Mouse (Mus musculus) stomach, postnatal 0 days (tissue): ENCODE data around the gene Dlg1. TPM values are rescaled to one million over a fixed set of nuclear protein-coding genes. Genes with fewer than 3 reads are reported as not detected.

ENCODE experiments used
- ATAC-seq: fragments of 200-750 bp; cut with Nextera tagmentation; 2 replicates; pipeline ENCODE4 v1.8.0; 2017; ENCODE audit not compliant: low FRiP score, low TSS enrichment
- DNase-seq: peaks from one replicate; pipeline ENCODE4 v3.0.0-alpha.2; 2016; ENCODE audit warnings: low spot score
- H3K27ac ChIP-seq: fragments of 300-500 bp; sonication (generic); replicated peaks from 2 replicates; pipeline ENCODE4 v1.5.1; 2014; ENCODE audit warnings: mild to moderate bottlenecking, control low read depth
- H3K27me3 ChIP-seq: fragments of 300-500 bp; sonication (generic); 2 replicates; pipeline ENCODE4 v1.6.1; 2014; ENCODE audit warnings: low read length; ENCODE audit not compliant: control insufficient read depth, insufficient read depth
- H3K36me3 ChIP-seq: fragments of 300-500 bp; sonication (generic); 2 replicates; pipeline ENCODE4 v1.6.1; 2014; ENCODE audit warnings: low read length, mixed read lengths; ENCODE audit not compliant: control insufficient read depth, insufficient read depth
- H3K4me1 ChIP-seq: fragments of 300-500 bp; sonication (generic); replicated peaks from 2 replicates; pipeline ENCODE4 v1.6.1; 2014; ENCODE audit warnings: antibody characterized with exemption; ENCODE audit not compliant: control insufficient read depth, insufficient read depth
- H3K4me2 ChIP-seq: fragments of 300-500 bp; sonication (generic); replicated peaks from 2 replicates; pipeline ENCODE4 v1.6.1; 2014; ENCODE audit warnings: low read depth, mild to moderate bottlenecking, control low read depth, moderate library complexity
- H3K4me3 ChIP-seq: fragments of 300-500 bp; sonication (generic); 2 replicates; pipeline ENCODE4 v1.5.1; 2014; ENCODE audit warnings: low read depth, low read length, control low read depth
- H3K9ac ChIP-seq: fragments of 300-500 bp; sonication (generic); 2 replicates; pipeline ENCODE4 v1.6.1; 2014; ENCODE audit warnings: mild to moderate bottlenecking, low read length, control low read depth, mixed read lengths
- H3K9me3 ChIP-seq: fragments of 300-500 bp; sonication (generic); 2 replicates; pipeline ENCODE4 v1.6.1; 2016; ENCODE audit warnings: low read length; ENCODE audit not compliant: control insufficient read depth
- CTCF ChIP-seq: IDR thresholded peaks from 2 replicates; pipeline ENCODE4 v1.5.1; 2016; ENCODE audit warnings: antibody characterized with exemption, low read depth, mild to moderate bottlenecking, moderate library complexity
- EP300 ChIP-seq: optimal IDR thresholded peaks from 2 replicates; pipeline ENCODE3; 2016; ENCODE audit warnings: antibody characterized with exemption
- WGBS: fragments of 180-500 bp; shearing (Covaris S2); extraction: QIAGEN DNeasy Blood & Tissue Kit; methylation state at CpG from one replicate; pipeline ENCODE4 v1.1.7; 2014; 5-methylcytosine and 5-hydroxymethylcytosine counted together
- polyA plus RNA-seq: library from polyadenylated mRNA; unstranded; fragments of >200 nt; fragmentation: Nextera tagmentation; extraction: Ambion mirVana; gene quantifications from 2 replicates; pipeline ENCODE4 v1.2.1, GENCODE M21; 2015

The Dlg1 gene
- polyA plus RNA-seq, 1 experiment from 2014 or later = 11.8 TPM

DNA sequence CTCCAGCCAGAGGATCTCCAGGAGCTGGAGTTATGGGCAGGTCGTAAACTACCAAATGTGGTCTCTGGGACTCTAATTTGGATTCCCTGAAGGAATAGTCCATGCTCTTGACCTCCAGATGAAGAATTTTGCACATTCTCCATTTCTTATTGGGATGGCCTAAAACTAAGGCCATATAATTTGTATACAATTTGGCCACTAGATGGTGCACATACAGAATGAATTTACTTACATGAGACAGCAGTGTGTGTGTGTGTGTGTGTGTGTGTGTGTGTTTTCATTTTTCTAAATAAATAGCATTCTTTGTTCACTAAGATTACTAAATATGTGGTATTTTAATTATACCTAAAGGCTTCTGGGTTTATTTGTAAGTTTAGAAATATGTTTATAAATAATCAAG lies 87.3 kb downstream of the Dlg1 start:
- Histone ChIP-seq H3K9me3 (no peaks in the 10 kb centered on the region), H3K4me2 (no peak overlapping the region), H3K27me3 (no peaks in the 10 kb centered on the region), H3K4me3 (no peak overlapping the region), H3K36me3 (no peaks in the 10 kb centered on the region), H3K4me1 (no peaks in the 10 kb centered on the region), H3K9ac (no peak overlapping the region), H3K27ac (no peak overlapping the region)
- no peak for TF ChIP-seq EP300
- TF ChIP-seq CTCF = peak; percentile 78
- DNase-seq = no peak
- 90% methylated on average over 1 of the region's 1 CpGs for WGBS
- no peak for ATAC-seq

DNA sequence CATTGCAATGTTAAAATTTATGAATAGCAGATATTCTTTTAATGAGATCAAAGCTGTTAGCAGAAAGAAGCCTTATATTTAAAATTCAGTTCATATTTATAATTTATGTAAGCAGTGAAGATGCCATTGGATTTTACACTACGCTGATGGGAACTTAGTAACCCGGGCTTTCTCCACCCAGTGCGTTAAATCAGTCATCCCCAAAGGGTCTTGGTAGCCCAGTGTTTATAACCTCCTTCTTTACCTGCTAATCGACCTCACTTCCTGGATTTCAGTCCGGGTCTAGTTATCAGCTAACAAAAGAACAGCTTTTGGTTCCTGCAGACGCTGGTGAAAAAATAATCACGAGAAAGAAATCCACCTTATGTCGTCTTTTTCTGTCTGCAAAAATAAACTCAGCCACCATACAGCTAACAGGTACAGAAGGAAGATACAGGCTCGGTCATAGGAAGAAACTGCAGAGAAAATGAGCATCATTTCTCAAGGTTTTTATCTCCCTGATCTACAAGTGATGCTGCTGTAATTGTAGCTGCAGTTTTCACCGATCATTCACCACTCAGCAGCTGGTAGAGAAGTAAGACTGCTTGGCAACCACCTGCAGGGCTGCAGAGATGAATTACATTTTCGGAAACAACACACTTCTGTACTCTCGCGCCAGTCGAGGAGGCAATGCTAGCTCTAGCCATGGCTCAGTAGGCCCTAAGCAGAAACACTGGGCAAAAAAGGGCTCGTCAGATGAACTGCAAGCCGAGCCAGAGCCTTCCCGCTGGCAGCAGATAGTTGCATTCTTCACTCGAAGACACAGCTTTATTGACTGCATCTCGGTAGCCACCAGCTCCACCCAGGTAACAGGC lies 91.2 kb downstream of the Dlg1 start:
- Histone ChIP-seq H3K4me1 (no peaks in the 10 kb centered on the region; the same call in 1 of the 2 replicates), H3K36me3 (no peaks in the 10 kb centered on the region), H3K27ac (no peak overlapping the region), H3K27me3 (no peaks in the 10 kb centered on the region), H3K4me3 (no peak overlapping the region), H3K9ac (0 out of 2 replicates have a peak overlapping the region, but pooled peaks have one; percentile 8), H3K4me2 (no peak overlapping the region), H3K9me3 (no peaks in the 10 kb centered on the region)
- no peak for ATAC-seq
- WGBS = 53% methylated on average over 19 of the region's 19 CpGs
- no peak for TF ChIP-seq EP300
- TF ChIP-seq CTCF = no peak
- no peak for DNase-seq

DNA sequence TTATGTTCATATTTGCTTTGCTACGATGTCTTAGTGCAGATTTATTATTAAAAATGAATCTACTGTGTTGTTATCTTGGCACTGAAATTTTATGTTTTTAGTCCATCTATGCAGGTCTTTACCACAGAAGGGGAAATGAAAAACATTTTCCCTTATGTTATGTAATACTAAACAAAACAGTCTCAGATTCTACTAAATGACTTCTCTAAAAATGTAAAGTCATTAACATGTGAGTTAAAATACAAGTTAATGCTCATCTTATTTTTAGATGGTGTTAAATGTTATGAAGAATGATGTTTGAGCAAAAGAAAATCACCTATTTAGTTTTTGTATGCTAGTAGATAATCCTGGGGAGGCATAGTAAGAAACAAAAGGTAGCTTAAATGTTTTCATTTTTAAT lies 91.8 kb downstream of the Dlg1 start:
- ATAC-seq = no peak
- 67% methylated on average over 1 of the region's 1 CpGs for WGBS
- no peaks in the 10 kb centered on the region for H3K9me3 ChIP-seq

DNA sequence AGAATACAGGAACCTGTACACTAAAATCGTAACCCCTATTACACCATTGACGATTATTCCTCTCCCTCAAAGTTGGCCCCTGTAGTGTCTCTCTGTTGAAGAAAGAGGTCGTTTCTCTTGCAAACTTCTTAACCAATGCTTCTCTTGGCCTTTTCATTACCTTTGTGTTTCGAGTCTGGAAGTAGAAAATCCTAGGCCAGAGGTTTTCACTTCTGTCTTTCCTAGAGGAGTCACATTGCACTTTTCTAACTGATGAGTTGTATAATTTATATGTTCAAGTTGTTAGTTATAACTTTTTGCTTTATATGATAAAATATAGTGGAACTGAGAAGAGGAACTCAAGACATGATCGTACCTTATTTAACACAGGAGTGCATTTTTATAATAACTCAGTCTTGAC lies 93.2 kb downstream of the Dlg1 start:
- ATAC-seq (no peak), DNase-seq (no peak)
- Histone ChIP-seq H3K9me3 (no peaks in the 10 kb centered on the region), H3K27me3 (no peaks in the 10 kb centered on the region), H3K27ac (no peak overlapping the region), H3K4me2 (no peak overlapping the region), H3K36me3 (no peaks in the 10 kb centered on the region), H3K4me3 (no peak overlapping the region), H3K4me1 (no peaks in the 10 kb centered on the region; the same call in 1 of the 2 replicates), H3K9ac (no peak overlapping the region)
- 82% methylated on average over 5 of the region's 5 CpGs for WGBS
- no peak for TF ChIP-seq EP300
- no peak for TF ChIP-seq CTCF

More for the DNA sequence above, 91.8 kb downstream of the Dlg1 start:
- no peak for DNase-seq
- TF ChIP-seq CTCF (no peak), EP300 (no peak)
- H3K4me3 ChIP-seq = no peak overlapping the region
- H3K36me3 ChIP-seq = no peaks in the 10 kb centered on the region
- no peak overlapping the region for H3K27ac ChIP-seq
- H3K9ac ChIP-seq = no peak overlapping the region
- no peaks in the 10 kb centered on the region for H3K27me3 ChIP-seq
- no peaks in the 10 kb centered on the region; the same call in 1 of the 2 replicates for H3K4me1 ChIP-seq
- H3K4me2 ChIP-seq = no peak overlapping the region

DNA sequence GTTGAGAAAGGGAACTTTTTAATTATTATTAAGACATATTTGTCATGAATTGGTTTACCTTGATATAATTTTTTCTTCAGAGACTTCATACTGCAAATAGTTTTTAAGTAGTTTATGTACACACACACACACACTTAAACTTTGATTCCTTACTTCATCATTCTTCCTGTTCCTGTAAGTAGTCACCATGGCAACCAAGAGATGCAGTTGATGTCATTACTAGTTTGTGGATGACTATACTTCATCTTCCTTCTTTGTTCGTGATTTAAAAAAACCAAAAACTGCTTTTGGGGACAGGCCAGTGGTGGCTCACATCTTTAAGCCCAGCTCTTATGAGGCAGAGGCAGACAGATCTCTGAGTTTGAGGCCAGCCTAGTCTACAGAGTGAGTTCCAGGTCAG lies 94.4 kb downstream of the Dlg1 start:
- no peak overlapping the region for H3K9ac ChIP-seq
- no peaks in the 10 kb centered on the region; the same call in 1 of the 2 replicates for H3K4me1 ChIP-seq
- no peak for DNase-seq
- no peak overlapping the region for H3K4me3 ChIP-seq
- no peak for ATAC-seq
- H3K27me3 ChIP-seq = no peaks in the 10 kb centered on the region
- no peak overlapping the region for H3K4me2 ChIP-seq
- no peak for TF ChIP-seq EP300
- TF ChIP-seq CTCF = no peak
- WGBS = 70% methylated on average over 1 of the region's 1 CpGs
- H3K36me3 ChIP-seq = no peaks in the 10 kb centered on the region
- no peak overlapping the region for H3K27ac ChIP-seq
- no peaks in the 10 kb centered on the region for H3K9me3 ChIP-seq

DNA sequence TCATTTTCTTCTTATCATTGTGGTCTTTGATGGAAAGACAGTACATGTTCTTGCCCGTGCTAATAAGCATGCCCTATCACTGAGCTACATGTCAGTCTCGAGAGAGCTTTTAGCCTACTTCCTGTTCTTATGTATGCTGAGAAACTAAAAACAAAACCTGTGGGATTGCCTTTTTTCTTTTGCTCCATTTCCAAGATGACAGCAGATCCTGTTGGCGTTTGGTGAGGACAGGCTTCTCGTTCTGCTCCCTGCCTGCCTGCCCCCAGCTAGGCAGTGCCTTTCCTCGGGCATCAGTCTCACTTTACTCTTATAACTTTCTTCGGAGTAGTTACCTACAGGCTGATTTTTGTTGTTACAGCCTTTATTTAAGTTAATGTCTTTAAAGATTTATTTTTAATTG lies 96.2 kb downstream of the Dlg1 start:
- Histone ChIP-seq H3K27me3 (no peaks in the 10 kb centered on the region), H3K27ac (no peak overlapping the region), H3K4me1 (no peaks in the 10 kb centered on the region; the same call in 1 of the 2 replicates), H3K4me3 (no peak overlapping the region), H3K4me2 (no peak overlapping the region), H3K9me3 (no peaks in the 10 kb centered on the region), H3K36me3 (no peaks in the 10 kb centered on the region), H3K9ac (no peak overlapping the region)
- ATAC-seq (no peak), DNase-seq (no peak)
- TF ChIP-seq CTCF = no peak
- no peak for TF ChIP-seq EP300
- 54% methylated on average over 6 of the region's 6 CpGs for WGBS
